Mouse (Mus musculus): ENCODE measurements at regions not wholly inside any gene's neighbourhood (a gene's known extent, or its start where the extent isn't known, plus 50 kb on each side); places are given as distances from the start of the nearest gene placed in this dataset.

GRCm38 (mm10) chr2:118053512-118053911, 58.2 kb upstream of the Thbs1 start:
- TF ChIP-seq CTCF (IDR thresholded peaks at IDR 0.05; ENCODE audit: low read depth, low read length) (no peak), POLR2A (IDR thresholded peaks at IDR 0.05; ENCODE audit: borderline replicate concordance, low read depth, low read length) (no peak)
